Mouse (Mus musculus) macrophage (primary cell): Measurements from ENCODE around the gene Ldlrad3. TPM values are rescaled to one million over a fixed set of nuclear protein-coding genes. Genes with fewer than 3 reads are reported as not detected.

Source experiments
- H3K27ac ChIP-seq: fragments of 350-480 bp; formaldehyde crosslinking; 2 replicates; pipeline ENCODE4 v1.9.0; 2021
- H3K36me3 ChIP-seq: fragments of 350-480 bp; formaldehyde crosslinking; 2 replicates; pipeline ENCODE4 v1.9.0; 2021; ENCODE audit errors: inconsistent target
- H3K4me3 ChIP-seq: fragments of 350-480 bp; formaldehyde crosslinking; 2 replicates; pipeline ENCODE4 v1.9.0; 2021; ENCODE audit errors: inconsistent target
- H3K79me2 ChIP-seq: fragments of 350-480 bp; formaldehyde crosslinking; 2 replicates; pipeline ENCODE4 v1.9.0; 2021; ENCODE audit errors: inconsistent target
- WGBS: methylation state at CpG from one replicate; pipeline ENCODE4 v1.1.7; 2026; ENCODE audit warnings: inconsistent platforms; ENCODE audit not compliant: missing documents; 5-methylcytosine and 5-hydroxymethylcytosine counted together
- polyA plus RNA-seq: library from polyadenylated mRNA; stranded (reverse); fragments of 250-400 nt; gene quantifications from 3 replicates; pipeline ENCODE4 v1.2.4, GENCODE M21; 2018; ENCODE audit warnings: inconsistent platforms

Ldlrad3 gene
- polyA plus RNA-seq, 1 experiment from 2014 or later: 10.7 TPM

DNA sequence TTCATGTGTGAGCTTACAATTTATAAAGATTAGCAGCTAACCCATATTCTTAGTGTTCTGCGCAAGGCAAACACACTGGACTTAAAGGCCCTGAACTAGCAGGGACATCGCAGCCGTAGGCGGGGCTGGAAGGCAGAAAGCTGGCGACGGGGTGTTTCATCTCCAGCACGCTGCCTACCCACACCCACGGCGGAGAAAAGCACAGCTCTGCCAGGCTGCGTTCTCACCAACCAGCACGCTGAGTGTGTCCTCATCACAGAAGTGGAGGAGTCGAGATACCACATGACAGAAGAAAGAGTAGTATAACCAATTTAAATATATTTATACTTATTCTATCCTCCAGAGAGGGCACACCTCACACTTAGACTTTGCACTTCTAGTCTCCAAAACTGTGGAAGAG is 82.2 kb downstream of the Ldlrad3 start:
- H3K79me2 ChIP-seq: no peaks in the 10 kb centered on the region
- no peaks in the 10 kb centered on the region for H3K36me3 ChIP-seq
- 97% methylated on average over 12 of the region's 12 CpGs for WGBS
- no peak overlapping the region for H3K4me3 ChIP-seq
- no peak overlapping the region for H3K27ac ChIP-seq

DNA sequence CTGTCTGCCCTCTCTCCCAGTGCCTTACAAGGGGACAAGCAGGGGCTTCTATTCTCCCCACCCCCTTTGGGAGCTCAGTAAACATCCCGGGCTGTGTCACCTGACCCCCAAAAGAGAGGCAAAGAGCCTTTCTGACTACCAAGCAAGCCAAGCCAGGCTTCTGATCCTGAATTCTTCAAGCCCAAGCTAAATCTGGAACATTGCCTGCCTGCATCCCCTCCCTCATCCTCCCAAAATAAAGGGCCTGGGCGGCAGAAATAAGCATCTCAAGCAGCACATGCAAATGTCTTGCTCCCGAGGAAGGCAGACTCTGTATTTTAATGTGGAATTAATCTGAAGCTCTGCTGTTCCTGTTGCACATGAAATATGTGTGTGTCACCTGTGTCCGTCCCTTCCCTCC is 85.7 kb downstream of the Ldlrad3 start:
- Histone ChIP-seq H3K79me2 (no peaks in the 10 kb centered on the region), H3K27ac (no peak overlapping the region), H3K36me3 (no peaks in the 10 kb centered on the region), H3K4me3 (no peak overlapping the region)
- 97% methylated on average over 3 of the region's 4 CpGs for WGBS

- Histone ChIP-seq H3K36me3 (no peaks in the 10 kb centered on the region), H3K4me3 (no peak overlapping the region), H3K27ac (no peak overlapping the region), H3K79me2 (no peaks in the 10 kb centered on the region)
- WGBS: 91% methylated on average over 14 of the region's 14 CpGs
Observed at GRCm38 (mm10) chr2:102099702-102100450, 86.3 kb downstream of the Ldlrad3 start.

- no peak overlapping the region for H3K27ac ChIP-seq
- H3K36me3 ChIP-seq: no peaks in the 10 kb centered on the region
- no peak overlapping the region for H3K4me3 ChIP-seq
- 89% methylated on average over 4 of the region's 4 CpGs for WGBS
- no peaks in the 10 kb centered on the region for H3K79me2 ChIP-seq
Observed at GRCm38 (mm10) chr2:102099261-102099660, 86.9 kb downstream of the Ldlrad3 start.

- 93% methylated on average over 11 of the region's 11 CpGs for WGBS
- no peak overlapping the region for H3K27ac ChIP-seq
Observed at GRCm38 (mm10) chr2:102094773-102095172, 91.4 kb downstream of the Ldlrad3 start.

DNA sequence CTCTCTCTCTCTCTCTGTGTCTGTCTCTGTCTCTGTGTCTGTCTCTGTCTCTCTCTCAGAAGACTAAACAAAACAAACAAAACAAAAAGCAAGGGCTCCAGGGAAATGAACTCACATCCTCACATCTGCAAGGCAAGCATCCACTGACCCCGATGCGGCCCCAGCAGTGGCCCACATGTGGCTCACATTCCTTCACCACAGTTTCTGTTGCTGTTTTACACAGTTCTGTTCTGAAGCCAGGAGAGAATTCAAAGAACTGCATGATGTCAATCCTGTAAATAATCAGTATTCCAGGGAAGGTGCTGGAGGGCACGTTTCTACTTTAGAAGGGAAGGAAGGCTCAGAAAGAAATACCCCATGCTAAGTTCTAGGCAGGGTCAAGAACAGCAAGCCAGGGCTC is 91.9 kb downstream of the Ldlrad3 start:
- WGBS: 94% methylated on average over 3 of the region's 3 CpGs
- Histone ChIP-seq H3K36me3 (no peaks in the 10 kb centered on the region), H3K79me2 (no peaks in the 10 kb centered on the region), H3K4me3 (no peak overlapping the region), H3K27ac (no peak overlapping the region)

More at GRCm38 (mm10) chr2:102094773-102095172, 91.4 kb downstream of the Ldlrad3 start:
- no peaks in the 10 kb centered on the region for H3K36me3 ChIP-seq
- no peaks in the 10 kb centered on the region for H3K79me2 ChIP-seq
- no peak overlapping the region for H3K4me3 ChIP-seq

DNA sequence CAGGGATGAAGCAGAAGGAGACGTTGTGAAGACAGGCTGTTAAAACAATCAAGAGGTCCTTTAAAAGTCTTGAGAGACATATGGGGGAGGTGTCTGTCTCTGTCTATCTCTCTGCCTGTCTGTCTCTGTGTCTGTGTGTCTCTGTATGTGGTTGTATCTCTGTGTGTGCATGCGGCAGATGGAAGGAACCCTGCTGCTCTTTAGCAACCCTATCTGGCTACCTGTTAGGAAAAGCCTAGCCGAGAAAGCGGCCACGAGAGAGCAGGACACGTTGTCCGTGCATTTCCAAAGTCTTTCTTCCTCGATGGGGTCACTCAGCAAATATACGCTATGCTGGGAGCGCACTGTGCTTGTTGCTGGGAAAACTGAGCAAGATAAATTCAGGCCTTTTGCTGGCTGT is 93.6 kb downstream of the Ldlrad3 start:
- Histone ChIP-seq H3K36me3 (no peaks in the 10 kb centered on the region), H3K4me3 (no peak overlapping the region), H3K27ac (no peak overlapping the region), H3K79me2 (no peaks in the 10 kb centered on the region)
- whole genome bisulfite sequencing: 96% methylated on average over 10 of the region's 10 CpGs

GRCm38 (mm10) chr2:102091516-102092350 is 94.5 kb downstream of the Ldlrad3 start:
- Histone ChIP-seq H3K79me2 (no peaks in the 10 kb centered on the region), H3K36me3 (no peaks in the 10 kb centered on the region), H3K4me3 (no peak overlapping the region), H3K27ac (no peak overlapping the region)
- WGBS: 89% methylated on average over 7 of the region's 8 CpGs

GRCm38 (mm10) chr2:102087787-102088186 is 98.4 kb downstream of the Ldlrad3 start:
- H3K27ac ChIP-seq: no peak overlapping the region
- WGBS: 95% methylated on average over 5 of the region's 5 CpGs

DNA sequence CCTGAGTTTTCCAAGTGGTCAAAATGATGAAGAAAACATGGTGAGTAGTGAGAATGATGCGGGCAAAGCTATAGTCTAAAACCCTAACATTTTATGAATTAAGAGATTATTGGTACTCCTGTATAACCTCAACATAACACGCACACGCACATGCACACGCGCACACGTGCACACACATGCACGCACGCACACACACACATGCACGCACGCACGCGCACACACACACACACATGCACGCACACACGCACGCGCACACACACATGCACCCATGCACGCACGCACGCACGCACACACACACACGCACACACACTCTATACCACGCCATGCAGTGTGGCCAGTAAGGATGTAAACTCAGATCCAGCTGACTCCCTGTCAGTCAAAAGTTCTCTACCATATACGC is 99.6 kb downstream of the Ldlrad3 start:
- 95% methylated on average over 21 of the region's 23 CpGs for WGBS
- H3K4me3 ChIP-seq: no peak overlapping the region
- H3K79me2 ChIP-seq: no peaks in the 10 kb centered on the region

More at GRCm38 (mm10) chr2:102087787-102088186, 98.4 kb downstream of the Ldlrad3 start:
- Histone ChIP-seq H3K4me3 (no peak overlapping the region), H3K79me2 (no peaks in the 10 kb centered on the region), H3K36me3 (no peaks in the 10 kb centered on the region)

GRCm38 (mm10) chr2:102082782-102083181 is 103.4 kb downstream of the Ldlrad3 start:
- Histone ChIP-seq H3K79me2 (no peaks in the 10 kb centered on the region), H3K4me3 (no peak overlapping the region), H3K27ac (no peak overlapping the region), H3K36me3 (no peaks in the 10 kb centered on the region)

More for the DNA sequence above, 99.6 kb downstream of the Ldlrad3 start:
- H3K27ac ChIP-seq: no peak overlapping the region
- H3K36me3 ChIP-seq: no peaks in the 10 kb centered on the region

DNA sequence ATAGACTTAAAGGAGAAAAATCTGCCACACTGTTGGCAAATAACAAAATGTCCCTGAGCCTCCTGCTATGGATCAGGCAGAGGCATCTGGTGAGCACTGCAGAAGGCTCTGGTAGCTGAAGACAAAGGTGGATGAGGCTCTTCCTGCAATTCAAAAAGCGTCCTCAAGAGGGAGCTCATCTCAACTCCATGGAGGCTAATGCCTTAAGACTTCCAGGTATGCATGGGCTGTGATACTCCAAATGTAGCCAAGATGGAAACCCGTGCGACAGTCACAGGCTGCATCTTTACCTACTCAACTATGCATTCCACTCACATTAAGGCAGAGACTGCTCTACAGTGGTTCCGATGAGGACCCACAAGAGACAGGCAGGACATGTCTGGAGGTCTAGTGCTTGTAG is 108.6 kb downstream of the Ldlrad3 start:
- Histone ChIP-seq H3K36me3 (no peaks in the 10 kb centered on the region), H3K79me2 (no peaks in the 10 kb centered on the region), H3K27ac (no peak overlapping the region), H3K4me3 (no peak overlapping the region)
- WGBS: 60% methylated on average over 4 of the region's 4 CpGs

DNA sequence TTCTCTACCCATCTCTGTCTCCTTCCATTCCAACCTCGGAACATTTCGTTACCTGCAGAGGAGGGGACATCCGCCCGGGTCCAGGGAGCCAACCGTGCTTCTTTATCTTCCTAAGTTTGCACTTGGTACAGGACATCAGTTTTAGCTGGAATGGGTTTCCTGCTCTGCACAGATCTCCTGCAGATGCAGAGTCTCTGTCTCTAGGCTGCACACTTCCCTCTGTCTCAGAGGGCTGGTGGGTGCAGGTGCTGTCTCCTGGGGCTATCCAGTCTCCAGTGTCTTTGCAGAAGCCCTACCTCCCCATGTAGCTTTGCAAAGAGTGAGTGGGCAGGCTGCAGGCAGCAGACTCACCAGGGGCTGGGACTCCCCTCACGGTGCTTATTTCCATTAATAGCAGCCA is 109.9 kb downstream of the Ldlrad3 start:
- 84% methylated on average over 6 of the region's 6 CpGs for WGBS
- Histone ChIP-seq H3K27ac (no peak overlapping the region), H3K79me2 (no peaks in the 10 kb centered on the region), H3K4me3 (no peak overlapping the region), H3K36me3 (no peaks in the 10 kb centered on the region)

- Histone ChIP-seq H3K4me3 (no peak overlapping the region), H3K27ac (no peak overlapping the region), H3K79me2 (no peaks in the 10 kb centered on the region), H3K36me3 (no peaks in the 10 kb centered on the region)
- WGBS: 95% methylated on average over 6 of the region's 6 CpGs
Observed at GRCm38 (mm10) chr2:102073266-102074037, 112.7 kb downstream of the Ldlrad3 start.
